Mouse (Mus musculus): ENCODE measurements at regions not wholly inside any gene's neighbourhood (a gene's known extent, or its start where the extent isn't known, plus 50 kb on each side); places are given as distances from the start of the nearest gene placed in this dataset.

GRCm38 (mm10) chr4:58613022-58613421, 59.3 kb upstream of the Lpar1 start:
- TF ChIP-seq CTCF (IDR thresholded peaks at IDR 0.05; ENCODE audit: low read depth) (no peak), EP300 (optimal IDR thresholded peaks at IDR 0.05) (no peak)

Measured in stomach, postnatal 0 days (tissue).